Mouse (Mus musculus) thymus, postnatal 14 days (tissue): Measurements from ENCODE around the gene Wipi1.

Experiments
- DNase-seq: peaks from one replicate; pipeline ENCODE4 v3.0.0; 2021

Wipi1 gene

GRCm38 (mm10) chr11:109616766-109617165, 5.0 kb upstream of the Wipi1 start:
- no peak for DNase-seq

GRCm38 (mm10) chr11:109616352-109616751, 4.6 kb upstream of the Wipi1 start:
- no peak for DNase-seq

GRCm38 (mm10) chr11:109615286-109615685, 3.5 kb upstream of the Wipi1 start:
- no peak for DNase-seq

GRCm38 (mm10) chr11:109612871-109613529, 1.2 kb upstream of the Wipi1 start:
- no peak for DNase-seq

GRCm38 (mm10) chr11:109610795-109611302, 918 bp downstream of the Wipi1 start:
- DNase-seq = no peak

GRCm38 (mm10) chr11:109610046-109610794, 1.5 kb downstream of the Wipi1 start:
- no peak for DNase-seq

GRCm38 (mm10) chr11:109608976-109609625, 2.7 kb downstream of the Wipi1 start:
- no peak for DNase-seq

GRCm38 (mm10) chr11:109607600-109607999, 4.2 kb downstream of the Wipi1 start:
- no peak for DNase-seq

GRCm38 (mm10) chr11:109598778-109599570, 12.8 kb downstream of the Wipi1 start:
- DNase-seq = no peak

GRCm38 (mm10) chr11:109594761-109595160, 17.0 kb downstream of the Wipi1 start:
- no peak for DNase-seq

- no peak for DNase-seq
These were observed 18.4 kb downstream of the Wipi1 start for GRCm38 (mm10) chr11:109593200-109593981.

- peak; percentile 35 for DNase-seq
These were observed 20.3 kb downstream of the Wipi1 start for GRCm38 (mm10) chr11:109591511-109591910.

- DNase-seq = no peak
These were observed 21.8 kb downstream of the Wipi1 start for GRCm38 (mm10) chr11:109590012-109590411.

GRCm38 (mm10) chr11:109587638-109588374, 24.0 kb downstream of the Wipi1 start:
- peak; percentile 30 for DNase-seq

GRCm38 (mm10) chr11:109587019-109587418, 24.7 kb downstream of the Wipi1 start:
- no peak for DNase-seq

- DNase-seq = no peak
These were observed 25.3 kb downstream of the Wipi1 start for GRCm38 (mm10) chr11:109586424-109586823.

GRCm38 (mm10) chr11:109584843-109585713, 26.7 kb downstream of the Wipi1 start:
- DNase-seq = peak; percentile 81

GRCm38 (mm10) chr11:109583986-109584385, 27.8 kb downstream of the Wipi1 start:
- DNase-seq = no peak

- DNase-seq = no peak
These were observed 31.8 kb downstream of the Wipi1 start for GRCm38 (mm10) chr11:109579999-109580398.

- no peak for DNase-seq
These were observed 33.2 kb downstream of the Wipi1 start for GRCm38 (mm10) chr11:109578536-109578935.
